Mouse (Mus musculus) spleen, adult 2 months (tissue): ENCODE measurements around the gene Ap5z1.

Experiments
- CTCF ChIP-seq: fragments of 200-500 bp; IDR thresholded peaks from 2 replicates; pipeline ENCODE4 v1.5.1; 2011; ENCODE audit warnings: mild to moderate bottlenecking, inconsistent platforms; ENCODE audit not compliant: insufficient read depth, insufficient read length, insufficient replicate concordance; ENCODE audit errors: extremely low read depth
- POLR2A ChIP-seq: fragments of 200-500 bp; IDR thresholded peaks from 2 replicates; pipeline ENCODE4 v1.6.1; 2011; ENCODE audit warnings: low read depth, low read length, inconsistent platforms

DNA sequence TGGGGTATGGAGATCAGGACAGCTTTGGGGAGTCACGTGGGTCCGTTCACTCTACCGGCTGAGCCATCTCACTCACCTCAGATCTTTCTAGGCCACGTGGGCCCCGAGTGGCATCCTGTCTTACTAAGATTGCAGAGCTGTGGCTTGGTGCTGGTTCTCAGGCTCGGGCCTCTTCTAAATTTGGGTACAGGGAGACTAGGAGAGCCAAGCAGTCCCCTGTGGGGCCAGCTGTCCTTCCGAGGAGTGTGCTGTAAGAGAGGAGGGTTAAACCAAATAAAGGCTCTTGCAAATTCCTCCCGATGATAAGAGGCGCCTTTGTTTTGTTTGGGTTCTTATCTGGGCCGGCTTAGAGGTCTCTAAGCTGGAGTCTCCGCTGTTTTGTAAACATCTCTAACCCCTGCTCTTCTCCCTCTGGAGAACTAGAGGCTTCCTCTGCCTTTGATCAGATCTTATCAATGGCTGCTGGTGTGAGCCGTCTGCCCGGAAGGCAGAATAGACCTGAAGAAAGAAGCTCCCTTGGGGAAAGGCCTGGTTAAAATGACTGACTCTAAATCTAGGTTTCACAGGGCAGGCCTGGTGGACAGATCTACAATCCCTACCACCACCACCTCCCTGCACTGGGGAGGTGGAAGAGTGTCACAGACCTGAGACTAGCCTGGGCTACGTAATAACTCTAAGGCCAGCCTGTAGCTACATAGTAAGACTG, 47.5 kb upstream of the Ap5z1 start:
- no peak for TF ChIP-seq CTCF
- TF ChIP-seq POLR2A, result no peak
